Mouse (Mus musculus): ENCODE results near the gene Skp1a.

Gene Skp1a

DNA sequence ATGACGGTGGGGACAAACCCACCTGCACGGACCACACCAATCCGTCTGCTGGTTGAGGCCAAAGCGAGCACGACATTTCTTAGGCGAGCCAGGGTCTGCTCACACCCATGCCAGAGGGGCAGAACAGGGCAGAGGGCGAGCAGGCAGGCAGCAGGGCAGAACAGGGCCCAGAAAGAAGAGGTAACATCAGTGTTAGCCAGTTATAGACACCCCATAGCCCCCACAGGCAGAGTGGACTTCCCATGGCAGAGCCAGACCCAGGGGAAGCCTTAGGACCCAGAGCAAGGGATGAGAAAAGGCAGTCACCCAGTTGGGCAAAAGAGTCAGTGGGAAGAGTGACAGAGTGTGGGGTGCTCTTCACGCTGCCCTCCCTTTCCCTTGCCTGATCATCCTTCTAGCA, 23.3 kb downstream of the Skp1a start:
- no peak for DNase-seq (ENCODE audit: low spot score)

DNA sequence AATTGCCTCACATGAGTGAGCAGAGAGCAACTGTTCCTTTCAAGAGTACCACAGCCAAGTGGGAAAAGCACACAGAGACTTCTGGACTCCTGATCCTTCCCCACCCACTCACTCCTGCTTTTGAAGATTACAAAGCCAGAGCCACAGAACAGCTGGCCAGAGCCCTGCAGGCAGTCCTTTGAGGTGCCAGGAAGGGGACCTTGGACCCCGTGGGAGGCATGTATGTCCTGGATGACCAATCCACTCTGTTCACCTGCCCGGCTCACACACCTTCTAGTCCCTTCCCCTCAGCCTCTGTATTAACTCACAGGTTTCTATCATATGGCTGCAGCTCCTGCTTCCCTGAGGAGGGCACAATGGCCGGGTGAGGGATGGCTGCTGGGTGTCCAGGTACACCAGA, 25.6 kb downstream of the Skp1a start:
- no peak for DNase-seq (ENCODE audit: low spot score)

DNA sequence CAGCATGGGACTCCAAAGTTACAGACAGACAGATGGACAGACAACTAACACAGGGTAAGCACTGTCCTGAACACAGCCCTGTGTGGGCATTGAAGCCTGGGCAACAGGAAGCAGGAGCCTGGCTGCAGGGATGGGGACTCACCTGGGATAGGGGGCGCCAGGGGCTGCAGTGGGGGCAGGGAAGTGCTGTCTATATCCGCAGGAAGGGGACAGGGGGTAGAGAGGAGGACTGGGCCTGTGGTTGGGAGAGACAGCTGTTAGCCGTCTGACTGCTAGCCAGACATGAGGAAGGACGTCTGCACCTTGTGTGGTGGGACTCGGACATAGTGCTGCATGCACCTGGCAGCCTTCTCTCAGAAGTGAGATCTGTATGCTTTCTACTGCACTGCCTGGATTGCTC, 26.9 kb downstream of the Skp1a start:
- no peak for DNase-seq (ENCODE audit: low spot score)

DNA sequence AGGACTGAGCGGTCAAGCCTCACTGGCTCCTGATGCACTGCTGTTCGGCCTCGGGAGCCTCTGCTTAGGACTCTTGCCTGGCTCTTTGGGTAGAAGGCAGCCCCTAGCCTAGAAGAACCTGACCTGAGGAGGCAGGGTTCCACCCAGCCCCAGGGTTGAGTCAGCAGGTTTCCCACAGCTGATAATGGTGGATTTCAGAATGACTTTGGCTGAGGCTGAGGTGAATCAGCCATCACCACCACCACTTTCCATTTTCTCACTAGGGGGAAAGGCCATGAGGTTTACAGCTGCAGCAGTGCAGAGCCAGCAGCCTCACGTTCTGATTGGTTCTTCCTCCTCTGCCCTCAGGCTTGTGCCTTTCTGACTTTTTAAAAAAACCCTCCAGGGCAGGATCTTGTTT, 29.1 kb downstream of the Skp1a start:
- DNase-seq (ENCODE audit: low spot score) = no peak

DNA sequence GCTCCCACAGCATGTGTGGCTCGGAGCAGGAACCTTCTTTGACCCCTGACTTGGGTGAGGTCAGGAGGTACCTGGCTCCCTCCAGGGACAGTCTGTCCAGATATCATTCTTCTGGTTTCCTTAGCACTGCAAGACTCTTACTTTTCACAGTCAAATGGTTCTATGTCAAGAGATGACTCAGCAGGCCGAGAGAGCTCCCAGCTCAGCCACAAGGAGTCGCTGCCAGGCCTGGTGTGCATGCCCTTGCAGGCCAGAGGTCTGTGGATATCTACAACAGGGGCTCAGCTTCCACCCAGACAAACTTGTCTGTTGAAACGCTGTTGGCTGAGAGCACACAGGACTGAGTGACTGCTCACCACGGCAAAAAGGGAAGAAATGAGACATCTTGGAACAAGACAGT, 30.1 kb downstream of the Skp1a start:
- no peak for DNase-seq (ENCODE audit: low spot score)

DNA sequence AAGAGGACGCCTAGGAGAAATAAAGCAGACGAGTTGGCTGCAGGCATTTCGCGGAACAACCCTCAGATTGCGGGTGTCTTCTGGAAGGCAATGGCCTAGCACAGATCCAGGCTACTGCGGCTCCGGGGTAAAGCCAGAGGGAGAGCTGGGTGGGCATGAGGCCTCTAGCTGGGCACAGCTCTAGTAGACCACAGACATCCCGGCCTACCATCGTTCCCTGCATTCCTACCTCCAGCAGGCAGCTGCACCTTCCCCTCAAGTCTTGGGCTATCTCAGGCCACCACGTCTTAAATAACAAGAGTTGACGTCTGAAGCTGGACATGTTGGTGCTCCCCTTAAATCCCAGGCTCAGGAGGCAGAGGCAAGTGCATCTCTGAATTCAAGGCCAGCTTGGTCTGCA, 30.5 kb downstream of the Skp1a start:
- no peak for DNase-seq (ENCODE audit: low spot score)

DNA sequence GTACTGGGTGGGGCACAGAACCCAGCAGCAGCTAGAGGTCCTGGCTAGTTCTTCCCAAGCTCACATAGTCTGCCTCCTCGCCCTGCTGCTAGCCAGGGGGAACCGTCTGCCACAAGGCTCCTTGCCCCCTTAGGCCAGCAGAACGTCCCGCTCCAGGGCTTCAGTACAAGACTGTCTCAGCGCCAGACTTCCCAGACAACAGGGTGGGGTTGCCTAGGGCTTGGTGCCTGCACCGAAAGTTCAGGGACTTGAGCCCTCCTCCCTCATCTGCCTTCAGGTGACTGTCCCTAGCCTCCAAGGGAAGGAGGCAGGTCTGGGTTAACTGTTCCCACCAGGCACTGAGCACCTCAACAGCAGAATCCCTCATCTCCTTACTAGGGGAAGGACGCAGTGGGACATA, 33.1 kb downstream of the Skp1a start:
- no peak for DNase-seq (ENCODE audit: low spot score)

DNA sequence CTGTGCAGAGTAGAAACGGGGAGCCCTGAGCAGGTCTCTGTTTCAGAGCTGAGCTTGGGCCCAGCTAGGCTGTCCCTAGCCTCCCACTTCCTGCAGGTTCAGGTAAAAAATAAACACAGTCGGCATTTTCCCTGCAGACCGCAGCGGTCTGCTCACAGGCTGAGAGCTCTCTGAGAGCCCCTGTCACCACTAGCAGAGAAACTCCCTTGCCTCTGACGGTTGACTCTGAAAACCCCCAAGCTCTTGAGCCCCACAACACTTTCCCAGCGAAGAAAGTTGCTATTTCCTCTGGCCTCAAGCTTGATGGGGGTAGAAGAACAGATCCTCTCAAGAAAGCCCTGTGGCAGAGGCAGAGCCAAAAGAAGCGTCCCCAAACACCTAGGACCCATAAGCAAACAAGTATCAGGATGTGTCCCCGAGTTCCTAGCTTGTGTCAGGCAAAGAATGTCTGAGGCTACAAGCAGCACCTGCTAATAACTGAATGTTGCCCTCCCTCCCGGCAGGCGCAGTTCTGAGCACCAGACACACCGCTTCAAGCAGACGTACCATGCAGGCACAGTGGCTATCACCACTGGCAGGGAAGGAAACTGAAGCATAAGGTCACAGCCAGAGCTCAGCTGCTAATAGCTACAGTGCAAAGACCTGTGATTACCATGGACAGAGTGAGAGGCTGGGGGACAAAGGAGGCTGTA, 34.0 kb downstream of the Skp1a start:
- no peak for DNase-seq (ENCODE audit: low spot score)

DNA sequence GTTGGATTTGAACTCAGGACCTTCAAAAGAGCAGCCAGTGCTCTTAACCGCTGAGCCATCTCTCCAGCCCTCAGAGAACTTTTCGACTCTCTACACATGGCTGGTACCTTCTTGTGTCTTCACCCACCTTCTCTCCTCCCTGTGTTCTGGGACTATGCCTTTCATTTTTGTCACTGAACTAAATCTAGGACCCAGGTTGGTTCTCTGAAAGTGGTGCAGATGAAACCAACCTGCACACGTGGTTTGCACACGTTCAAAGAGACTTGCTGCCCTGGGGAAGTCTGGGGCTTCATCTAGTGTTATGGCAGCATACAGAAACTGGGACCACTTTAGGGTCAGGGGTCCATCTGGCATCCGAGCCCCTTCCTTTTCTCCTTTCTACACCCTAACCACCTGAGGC, 35.5 kb downstream of the Skp1a start:
- DNase-seq (ENCODE audit: low spot score) = no peak

DNA sequence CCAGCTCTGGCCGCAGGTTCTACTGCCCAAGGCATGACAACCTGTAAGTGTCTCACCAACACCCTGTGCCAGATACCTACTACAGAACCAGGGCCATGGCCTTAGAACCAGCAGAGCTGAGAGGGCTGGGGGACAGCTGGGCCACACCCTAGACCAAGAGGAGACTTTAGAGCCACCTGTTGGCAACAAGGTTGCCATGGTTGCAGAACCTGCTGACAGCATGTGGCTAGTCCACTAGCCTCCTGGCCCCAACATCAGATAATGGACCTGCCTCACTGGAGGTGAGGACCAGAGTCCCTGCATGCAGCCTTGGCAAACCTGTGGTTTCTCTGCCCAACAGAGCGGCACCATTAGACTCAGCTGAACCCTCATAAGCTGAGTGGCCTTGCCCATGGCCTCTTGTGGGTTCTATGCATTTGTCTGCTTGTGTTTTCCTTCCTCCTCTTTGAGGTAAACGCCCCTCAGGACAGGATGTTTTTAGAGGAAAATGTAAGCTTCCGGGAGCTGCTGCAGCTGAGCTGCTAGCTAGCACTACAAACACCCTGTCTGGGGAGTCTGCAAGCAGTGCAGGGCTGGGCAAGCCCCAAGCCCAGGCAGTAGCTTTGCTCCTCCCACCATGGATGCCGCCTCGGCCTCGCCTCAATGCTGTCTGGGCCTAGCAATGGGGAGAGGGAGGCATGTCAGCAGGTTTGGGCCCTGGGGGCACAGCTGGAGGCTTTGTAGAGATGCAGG, 36.5 kb downstream of the Skp1a start:
- no peak for DNase-seq (ENCODE audit: low spot score)

DNA sequence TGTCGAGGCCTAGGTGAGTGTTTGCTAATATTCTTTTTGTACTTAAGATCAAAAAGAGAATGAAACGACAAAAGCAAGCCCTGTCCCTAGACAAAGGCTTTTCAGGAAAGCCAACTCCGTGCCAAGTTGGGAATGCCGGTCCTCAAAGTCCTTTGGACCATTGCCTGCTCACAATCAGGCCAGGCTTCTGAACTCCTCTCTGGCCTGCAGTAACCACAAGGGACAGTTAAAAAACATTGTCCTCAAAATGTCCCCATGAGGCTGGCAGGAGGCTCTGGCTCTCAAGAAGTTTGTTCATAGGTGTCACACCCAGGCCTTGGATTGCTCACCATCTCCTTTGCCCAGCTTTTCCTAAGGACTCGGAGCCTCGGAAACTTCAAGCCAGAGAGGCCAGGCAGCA, 38.0 kb downstream of the Skp1a start:
- DNase-seq (ENCODE audit: low spot score) = no peak

DNA sequence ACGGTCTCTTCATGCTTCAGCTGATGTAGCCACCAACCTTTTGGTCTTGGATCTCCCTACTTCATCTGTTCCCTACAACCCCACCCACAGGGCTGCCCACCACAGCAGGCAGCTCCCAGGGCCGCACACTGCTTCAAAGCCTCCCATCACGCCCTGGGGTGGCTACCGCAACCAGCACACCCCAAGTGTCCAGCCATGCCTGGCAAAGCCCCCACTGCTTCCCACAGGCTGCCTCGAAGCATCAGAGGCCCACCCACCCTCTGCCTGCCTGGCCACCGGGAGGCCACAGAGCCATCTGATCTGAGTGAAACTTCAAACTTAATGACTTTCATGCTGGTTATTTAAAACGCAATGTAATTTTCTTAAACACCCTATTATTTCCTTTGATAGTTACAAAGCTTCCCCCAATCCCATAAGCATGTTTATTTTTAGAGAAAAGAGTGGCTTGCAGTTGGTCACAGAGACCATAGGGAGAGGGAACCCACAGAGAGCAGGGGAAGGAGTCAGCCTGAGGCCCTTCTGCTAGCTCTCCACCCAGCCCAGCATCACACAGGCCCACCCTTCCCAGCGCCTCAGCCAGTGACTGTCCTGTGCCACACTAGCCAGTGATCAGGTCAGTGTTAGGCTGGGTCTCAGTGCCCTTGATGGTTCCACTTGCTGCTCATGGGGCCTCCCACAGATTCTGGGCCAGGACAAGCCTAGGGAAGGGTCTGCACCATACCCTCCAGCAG, 40.1 kb downstream of the Skp1a start:
- no peak for DNase-seq (ENCODE audit: low spot score)

DNA sequence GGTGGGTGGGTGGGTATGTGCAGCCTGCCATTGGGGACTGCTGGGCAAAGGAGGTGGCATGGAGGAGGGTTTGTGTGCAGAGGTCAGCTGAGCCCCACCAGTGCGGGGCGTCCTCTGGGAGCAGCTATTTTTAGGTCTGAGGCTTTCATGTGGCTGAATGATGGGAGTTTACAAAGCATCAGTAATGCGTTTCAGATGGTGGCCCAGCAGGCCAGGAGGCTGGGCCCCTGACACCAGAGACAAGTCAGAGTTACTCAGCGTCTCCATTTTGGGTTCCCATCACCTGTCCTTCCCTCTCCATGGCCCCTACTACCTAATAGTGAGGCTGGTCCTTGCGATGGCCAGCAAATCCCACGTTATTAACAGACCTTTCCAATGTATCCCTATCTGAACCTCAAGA, 40.8 kb downstream of the Skp1a start:
- DNase-seq (ENCODE audit: low spot score) = no peak

DNA sequence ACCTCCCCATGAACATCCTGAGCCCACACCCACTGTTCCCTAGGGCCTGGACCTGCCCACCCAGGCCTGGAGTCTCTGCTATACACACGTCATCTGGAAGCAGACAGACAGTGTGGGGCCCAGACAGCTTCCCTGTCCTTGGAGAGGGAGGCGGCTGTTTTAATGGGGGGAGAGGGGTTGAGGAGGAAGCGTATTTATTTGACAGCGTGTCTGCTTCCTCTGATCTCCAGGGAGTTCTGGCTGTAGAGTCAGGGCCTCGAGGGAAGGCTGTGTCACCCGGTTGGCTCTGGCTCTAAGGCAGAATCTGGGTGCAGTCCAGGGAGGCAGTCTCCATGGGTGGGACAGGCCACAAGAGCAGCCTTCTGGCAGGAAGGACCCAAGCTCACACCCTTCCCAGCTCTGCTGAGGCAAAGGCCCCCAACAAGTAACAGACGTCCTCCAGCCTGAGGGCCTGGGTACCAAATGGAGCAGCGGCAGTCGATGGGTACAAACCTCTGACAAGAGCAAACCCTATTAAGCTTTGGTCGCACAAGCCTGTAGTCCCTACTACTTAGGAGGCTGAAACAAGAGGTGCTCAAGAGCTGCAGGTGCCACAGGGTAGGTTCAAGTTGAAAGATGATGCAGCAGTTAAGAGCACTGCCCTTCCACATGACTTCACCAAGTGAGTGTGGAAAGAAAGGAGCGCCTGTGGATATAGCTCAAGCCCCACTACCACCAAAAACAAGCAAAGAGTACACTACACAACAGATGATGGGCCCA, 41.6 kb downstream of the Skp1a start:
- DNase-seq (ENCODE audit: low spot score) = no peak

DNA sequence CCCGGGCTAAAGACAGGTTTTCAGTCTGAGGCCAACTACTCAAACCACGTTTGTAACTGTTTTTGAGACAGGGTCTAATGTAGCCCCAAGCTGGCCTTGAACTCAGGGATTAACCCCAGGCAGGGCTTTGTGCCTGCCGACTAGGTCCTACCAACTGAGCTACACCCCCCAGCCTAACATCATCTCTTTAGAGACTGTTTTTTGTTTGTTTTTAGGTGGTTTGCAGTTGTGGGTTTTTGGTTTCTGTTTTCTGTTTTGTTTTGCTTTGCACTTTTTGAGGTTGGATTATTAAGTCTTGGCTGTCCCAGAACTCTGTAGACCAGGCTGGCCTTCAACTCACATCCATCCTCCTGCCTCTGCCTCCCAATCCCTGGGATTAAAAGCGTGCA, 42.1 kb downstream of the Skp1a start:
- no peak for DNase-seq (ENCODE audit: low spot score)

DNA sequence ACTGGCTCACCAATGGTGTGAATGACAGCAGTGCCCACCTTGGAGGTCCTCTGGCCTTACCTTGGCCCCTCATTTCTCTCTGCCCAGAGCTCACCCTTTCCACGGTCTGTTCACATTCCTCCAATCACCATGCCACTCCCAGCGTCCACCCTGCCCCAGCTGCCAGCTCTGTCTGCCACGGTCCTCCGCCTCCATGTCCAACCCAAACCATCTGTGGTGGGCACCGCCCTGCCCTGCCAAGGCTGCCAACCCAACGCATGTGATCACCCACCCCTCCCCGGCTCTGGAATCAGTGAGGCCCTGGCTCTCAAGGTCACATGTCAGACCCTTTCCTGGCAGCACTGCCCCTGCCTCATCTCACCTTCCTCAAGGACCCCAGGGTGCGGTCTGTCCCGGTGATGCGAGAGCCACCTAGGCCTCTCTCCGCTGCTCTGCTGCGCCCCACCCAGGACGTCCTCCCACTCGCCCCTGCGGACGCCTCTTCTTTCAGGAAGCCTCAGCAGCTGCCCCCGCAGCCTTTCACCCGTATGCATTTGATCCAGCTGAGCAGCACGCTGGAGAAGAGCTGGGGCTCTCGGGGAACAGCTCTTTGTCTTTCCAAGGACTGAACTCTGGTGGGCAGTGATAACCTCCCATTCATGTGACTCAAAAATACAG, 42.8 kb downstream of the Skp1a start:
- no peak for DNase-seq (ENCODE audit: low spot score)

DNA sequence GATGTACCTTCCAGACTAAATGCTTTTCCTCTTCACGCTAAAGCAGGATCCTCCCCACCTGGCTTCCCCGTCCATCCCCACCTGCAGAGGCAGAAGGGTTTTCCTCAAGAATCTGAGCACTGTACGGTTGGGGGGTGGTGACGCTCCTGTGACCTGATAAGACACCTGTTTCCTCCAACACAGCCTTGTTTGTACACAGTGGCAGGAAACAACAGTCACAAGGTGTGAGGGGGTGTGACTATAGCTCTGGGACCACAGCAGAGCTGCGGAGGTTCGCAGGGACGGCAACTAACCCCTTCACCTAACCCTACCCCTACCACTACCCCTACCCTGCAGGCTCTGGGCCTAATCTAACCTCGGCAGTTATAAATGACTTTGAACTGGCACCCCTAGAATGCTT, 43.6 kb downstream of the Skp1a start:
- DNase-seq (ENCODE audit: low spot score) = no peak

DNA sequence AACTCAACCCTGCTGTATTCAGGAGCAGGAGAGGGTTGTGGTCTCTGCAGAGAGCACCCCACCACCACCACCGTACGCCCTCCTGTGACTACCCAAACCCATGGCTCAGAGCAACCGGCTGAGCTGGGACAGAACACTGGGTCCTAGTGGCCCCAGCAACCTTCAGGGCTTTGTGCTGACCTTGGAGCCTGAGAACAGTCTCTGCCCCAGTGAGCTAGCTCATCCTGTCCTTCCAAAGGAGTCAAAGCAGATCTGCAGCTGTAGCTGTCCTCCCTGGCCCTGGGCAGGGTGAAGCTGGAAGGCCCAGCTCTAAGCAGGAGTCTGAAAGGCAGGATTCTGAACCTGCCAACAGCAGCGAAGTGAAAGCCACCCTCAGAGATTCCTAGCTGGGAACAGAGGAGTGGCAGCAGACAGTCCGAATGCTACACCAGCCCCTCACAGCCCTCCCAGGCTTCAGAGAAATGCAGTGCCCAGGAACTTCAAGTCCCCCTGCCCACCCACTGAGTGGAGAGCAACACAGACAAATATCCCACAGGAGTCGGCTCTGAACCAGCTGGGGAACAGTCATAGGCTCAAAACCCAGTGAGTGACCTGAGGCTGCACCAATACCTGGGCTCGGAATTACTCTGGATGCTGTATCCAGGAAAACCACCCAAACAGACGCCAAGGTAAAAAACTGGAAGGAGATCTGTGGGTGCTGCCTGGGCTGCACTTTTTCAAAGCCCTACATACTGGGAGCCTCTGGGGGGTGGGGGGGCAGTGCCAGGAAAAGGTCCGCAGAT, 44.2 kb downstream of the Skp1a start:
- DNase-seq (ENCODE audit: low spot score) = no peak

DNA sequence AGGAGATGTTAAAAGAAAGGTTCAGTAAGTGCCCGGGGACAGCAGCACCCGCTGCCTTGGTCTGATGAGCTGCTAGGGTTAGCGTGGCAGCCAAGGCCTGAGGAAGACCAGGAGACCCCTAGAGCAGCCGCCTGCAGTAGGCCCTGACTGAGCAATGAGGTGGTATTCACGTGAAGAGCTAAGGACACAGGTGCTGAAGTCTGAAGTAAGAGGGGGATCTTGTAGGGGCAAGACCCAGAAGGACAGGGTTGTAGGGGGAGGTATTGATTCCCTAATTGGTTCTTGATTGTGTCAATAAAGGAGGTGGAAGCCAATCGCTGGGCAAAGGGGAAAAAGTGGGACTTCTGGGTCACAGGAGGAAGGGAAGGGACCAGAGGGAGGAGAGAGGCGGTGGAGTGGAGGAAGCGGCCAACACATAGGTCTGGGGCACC, 45.2 kb downstream of the Skp1a start:
- DNase-seq (ENCODE audit: low spot score) = no peak

DNA sequence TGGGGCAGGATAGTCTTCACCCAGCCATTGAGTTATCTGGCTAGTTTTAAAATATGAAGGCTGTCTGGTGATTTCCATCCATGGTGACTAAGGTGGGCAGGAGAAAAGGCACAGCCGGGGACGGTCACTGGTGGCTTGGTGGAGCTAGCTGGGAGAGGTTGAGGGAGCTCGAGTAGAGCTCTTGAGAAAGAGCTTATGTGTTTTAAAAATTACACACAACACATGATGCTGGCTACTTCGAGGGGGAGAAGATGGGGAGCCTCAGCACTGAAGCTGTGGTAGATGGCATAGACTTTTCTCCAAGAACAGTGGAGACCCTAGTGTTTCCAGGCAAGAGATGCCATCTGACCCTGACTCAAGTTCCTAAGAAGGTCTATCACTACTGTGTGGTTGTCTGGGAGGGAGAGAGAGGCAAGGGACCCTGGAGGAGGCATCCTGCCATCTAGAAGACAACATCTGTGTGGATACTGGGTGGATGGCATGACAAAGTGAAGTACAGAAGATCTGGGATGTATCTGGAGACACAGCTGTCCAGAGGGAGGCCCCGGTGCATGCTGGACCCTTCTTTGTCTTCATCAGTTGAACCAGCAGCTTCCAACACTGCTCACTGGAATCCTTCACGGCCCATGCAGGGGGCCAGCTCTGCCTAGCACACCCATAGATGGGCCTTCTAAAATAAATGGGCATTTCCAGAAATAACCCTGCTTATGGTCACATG, 45.8 kb downstream of the Skp1a start:
- DNase-seq (ENCODE audit: low spot score) = no peak

DNA sequence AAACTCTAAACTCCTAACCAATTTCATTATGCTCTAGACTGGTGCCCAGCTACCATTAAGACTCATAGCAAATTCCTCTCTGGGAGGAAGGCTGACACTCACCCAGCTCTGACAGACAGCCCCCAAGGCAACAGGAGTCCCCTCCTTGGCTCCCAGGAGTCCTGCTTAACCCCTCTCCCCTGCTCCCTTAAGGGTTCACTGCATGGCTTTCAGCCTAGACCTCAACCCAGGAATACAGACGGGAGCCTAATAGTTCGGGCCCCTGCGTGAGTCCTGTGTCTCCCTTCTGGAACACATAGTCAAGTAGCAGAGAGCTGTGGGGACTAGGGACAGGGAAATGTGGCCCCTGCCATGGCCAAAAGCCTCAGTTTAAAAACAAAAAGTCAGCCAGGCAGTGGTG, 46.4 kb downstream of the Skp1a start:
- DNase-seq (ENCODE audit: low spot score) = no peak

All from left cerebral cortex, adult 11 months (tissue).